Mouse (Mus musculus): ENCODE results near the gene Cc2d2b.

The Cc2d2b gene

GRCm38 (mm10) chr19:40838205-40838604 is 89.7 kb downstream of the Cc2d2b start:
- DNase-seq: peak; percentile 11 to 52

GRCm38 (mm10) chr19:40840303-40840702 is 91.8 kb downstream of the Cc2d2b start:
- DNase-seq: no peak

GRCm38 (mm10) chr19:40841083-40841482 is 92.5 kb downstream of the Cc2d2b start:
- no peak for DNase-seq

- no peak for DNase-seq
These were observed 93.0 kb downstream of the Cc2d2b start for GRCm38 (mm10) chr19:40841593-40841992.

GRCm38 (mm10) chr19:40844731-40845130 is 96.2 kb downstream of the Cc2d2b start:
- DNase-seq: peak; percentile 27 to 46

- no peak for DNase-seq
These were observed 100.8 kb downstream of the Cc2d2b start for GRCm38 (mm10) chr19:40849391-40849790.

- no peak for DNase-seq
These were observed 111.0 kb downstream of the Cc2d2b start for GRCm38 (mm10) chr19:40859555-40859954.

- no peak for DNase-seq
These were observed 119.7 kb downstream of the Cc2d2b start for GRCm38 (mm10) chr19:40868284-40868683.

GRCm38 (mm10) chr19:40869425-40870105 is 121.0 kb downstream of the Cc2d2b start:
- DNase-seq: no peak

GRCm38 (mm10) chr19:40872955-40873665 is 124.6 kb downstream of the Cc2d2b start:
- peak; percentile 85 to 88 for DNase-seq
